Mouse (Mus musculus): ENCODE results near the gene Igf1r. TPM values are rescaled to one million over a fixed set of nuclear protein-coding genes. Genes with fewer than 3 reads are reported as not detected.

The Igf1r gene
- polyA plus RNA-seq, 1 experiment from 2014 or later: 16.3 TPM

- ATAC-seq: no peak
These were observed 33.6 kb downstream of the Igf1r start for GRCm38 (mm10) chr7:67986277-67986676.

GRCm38 (mm10) chr7:67986816-67987215 is 34.2 kb downstream of the Igf1r start:
- Histone ChIP-seq H3K27me3 (replicated peaks; ENCODE audit: control insufficient read depth, insufficient read depth, low read length) (no peaks in the 10 kb centered on the region), H3K36me3 (ENCODE audit: control insufficient read depth, insufficient read depth, low read length) (no peaks in the 10 kb centered on the region), H3K27ac (ENCODE audit: low read depth, low read length) (no peak overlapping the region), H3K9me3 (replicated peaks; ENCODE audit: control insufficient read depth, low read length) (no peaks in the 10 kb centered on the region), H3K4me2 (ENCODE audit: low read length) (no peak overlapping the region), H3K4me3 (ENCODE audit: low read depth, low read length) (no peak overlapping the region), H3K4me1 (ENCODE audit: control insufficient read depth, insufficient read depth, low read length) (no peaks in the 10 kb centered on the region), H3K9ac (ENCODE audit: low read length) (no peak overlapping the region)
- 88% methylated on average over 11 of the region's 11 CpGs for whole genome bisulfite sequencing
- no peak for ATAC-seq
- DNase-seq (ENCODE audit: low spot score): no peak

More at GRCm38 (mm10) chr7:67986277-67986676, 33.6 kb downstream of the Igf1r start:
- H3K4me2 ChIP-seq (ENCODE audit: low read length): no peak overlapping the region
- no peak overlapping the region for H3K4me3 ChIP-seq (ENCODE audit: low read depth, low read length)
- H3K36me3 ChIP-seq (ENCODE audit: control insufficient read depth, insufficient read depth, low read length): no peaks in the 10 kb centered on the region
- 70% methylated on average over 10 of the region's 10 CpGs for WGBS
- no peak overlapping the region for H3K27ac ChIP-seq (ENCODE audit: low read depth, low read length)
- DNase-seq (ENCODE audit: low spot score): no peak
- no peaks in the 10 kb centered on the region for H3K4me1 ChIP-seq (ENCODE audit: control insufficient read depth, insufficient read depth, low read length)
- H3K9ac ChIP-seq (ENCODE audit: low read length): no peak overlapping the region
- no peaks in the 10 kb centered on the region for H3K27me3 ChIP-seq (replicated peaks; ENCODE audit: control insufficient read depth, insufficient read depth, low read length)
- H3K9me3 ChIP-seq (replicated peaks; ENCODE audit: control insufficient read depth, low read length): no peaks in the 10 kb centered on the region

- DNase-seq (ENCODE audit: low spot score) (no peak), ATAC-seq (no peak)
- Histone ChIP-seq H3K9me3 (replicated peaks; ENCODE audit: control insufficient read depth, low read length) (no peaks in the 10 kb centered on the region), H3K27ac (ENCODE audit: low read depth, low read length) (no peak overlapping the region), H3K27me3 (replicated peaks; ENCODE audit: control insufficient read depth, insufficient read depth, low read length) (no peaks in the 10 kb centered on the region), H3K9ac (ENCODE audit: low read length) (no peak overlapping the region), H3K4me3 (ENCODE audit: low read depth, low read length) (no peak overlapping the region), H3K4me2 (ENCODE audit: low read length) (no peak overlapping the region), H3K4me1 (ENCODE audit: control insufficient read depth, insufficient read depth, low read length) (no peaks in the 10 kb centered on the region), H3K36me3 (ENCODE audit: control insufficient read depth, insufficient read depth, low read length) (no peaks in the 10 kb centered on the region)
- WGBS: 64% methylated on average over 2 of the region's 2 CpGs
These were observed 36.7 kb downstream of the Igf1r start for GRCm38 (mm10) chr7:67989376-67989775.

- H3K4me1 ChIP-seq (ENCODE audit: control insufficient read depth, insufficient read depth, low read length): peaks cover 5% of the 10 kb centered on the region; the same call in 1 of the 2 replicates
- H3K36me3 ChIP-seq (ENCODE audit: control insufficient read depth, insufficient read depth, low read length): no peaks in the 10 kb centered on the region
- no peak overlapping the region for H3K27ac ChIP-seq (ENCODE audit: low read depth, low read length)
- ATAC-seq (no peak), DNase-seq (ENCODE audit: low spot score) (no peak)
- WGBS: 88% methylated on average over 4 of the region's 4 CpGs
- H3K4me3 ChIP-seq (ENCODE audit: low read depth, low read length): no peak overlapping the region
- H3K27me3 ChIP-seq (replicated peaks; ENCODE audit: control insufficient read depth, insufficient read depth, low read length): no peaks in the 10 kb centered on the region
- H3K9ac ChIP-seq (ENCODE audit: low read length): no peak overlapping the region
- no peaks in the 10 kb centered on the region for H3K9me3 ChIP-seq (replicated peaks; ENCODE audit: control insufficient read depth, low read length)
- no peak overlapping the region for H3K4me2 ChIP-seq (ENCODE audit: low read length)
These were observed 41.0 kb downstream of the Igf1r start for GRCm38 (mm10) chr7:67993614-67994013.

- Histone ChIP-seq H3K9me3 (replicated peaks; ENCODE audit: control insufficient read depth, low read length) (no peaks in the 10 kb centered on the region), H3K36me3 (ENCODE audit: control insufficient read depth, insufficient read depth, low read length) (no peaks in the 10 kb centered on the region), H3K9ac (ENCODE audit: low read length) (no peak overlapping the region), H3K27ac (ENCODE audit: low read depth, low read length) (no peak overlapping the region), H3K4me2 (ENCODE audit: low read length) (no peak overlapping the region), H3K4me3 (ENCODE audit: low read depth, low read length) (no peak overlapping the region), H3K27me3 (replicated peaks; ENCODE audit: control insufficient read depth, insufficient read depth, low read length) (no peaks in the 10 kb centered on the region), H3K4me1 (ENCODE audit: control insufficient read depth, insufficient read depth, low read length) (peaks cover 5% of the 10 kb centered on the region; the same call in 1 of the 2 replicates)
- WGBS: 86% methylated on average over 7 of the region's 7 CpGs
- no peak for ATAC-seq
- no peak for DNase-seq (ENCODE audit: low spot score)
These were observed 41.8 kb downstream of the Igf1r start for GRCm38 (mm10) chr7:67994346-67994858.

- H3K4me3 ChIP-seq (ENCODE audit: low read depth, low read length): no peak overlapping the region
These were observed 42.6 kb downstream of the Igf1r start for GRCm38 (mm10) chr7:67995276-67995675.

GRCm38 (mm10) chr7:67996202-67996960 is 43.8 kb downstream of the Igf1r start:
- no peak overlapping the region for H3K4me2 ChIP-seq (ENCODE audit: low read length)
- no peaks in the 10 kb centered on the region for H3K27me3 ChIP-seq (replicated peaks; ENCODE audit: control insufficient read depth, insufficient read depth, low read length)
- no peak for ATAC-seq
- H3K9ac ChIP-seq (ENCODE audit: low read length): no peak overlapping the region
- no peaks in the 10 kb centered on the region for H3K9me3 ChIP-seq (replicated peaks; ENCODE audit: control insufficient read depth, low read length)
- H3K4me1 ChIP-seq (ENCODE audit: control insufficient read depth, insufficient read depth, low read length): peaks cover 5% of the 10 kb centered on the region; the same call in 1 of the 2 replicates
- DNase-seq (ENCODE audit: low spot score): no peak
- H3K36me3 ChIP-seq (ENCODE audit: control insufficient read depth, insufficient read depth, low read length): no peaks in the 10 kb centered on the region
- no peak overlapping the region for H3K4me3 ChIP-seq (ENCODE audit: low read depth, low read length)
- no peak overlapping the region for H3K27ac ChIP-seq (ENCODE audit: low read depth, low read length)
- WGBS: 60% methylated on average over 12 of the region's 12 CpGs

More at GRCm38 (mm10) chr7:67995276-67995675, 42.6 kb downstream of the Igf1r start:
- no peaks in the 10 kb centered on the region for H3K36me3 ChIP-seq (ENCODE audit: control insufficient read depth, insufficient read depth, low read length)
- no peak overlapping the region for H3K27ac ChIP-seq (ENCODE audit: low read depth, low read length)
- no peaks in the 10 kb centered on the region for H3K9me3 ChIP-seq (replicated peaks; ENCODE audit: control insufficient read depth, low read length)
- no peaks in the 10 kb centered on the region for H3K27me3 ChIP-seq (replicated peaks; ENCODE audit: control insufficient read depth, insufficient read depth, low read length)
- H3K4me1 ChIP-seq (ENCODE audit: control insufficient read depth, insufficient read depth, low read length): peaks cover 5% of the 10 kb centered on the region; the same call in 1 of the 2 replicates
- no peak for DNase-seq (ENCODE audit: low spot score)
- ATAC-seq: no peak
- 67% methylated on average over 8 of the region's 8 CpGs for WGBS
- H3K4me2 ChIP-seq (ENCODE audit: low read length): no peak overlapping the region
- H3K9ac ChIP-seq (ENCODE audit: low read length): no peak overlapping the region

- DNase-seq (ENCODE audit: low spot score): no peak
- Histone ChIP-seq H3K4me2 (ENCODE audit: low read length) (no peak overlapping the region), H3K4me1 (ENCODE audit: control insufficient read depth, insufficient read depth, low read length) (no peaks in the 10 kb centered on the region), H3K4me3 (ENCODE audit: low read depth, low read length) (no peak overlapping the region), H3K9me3 (replicated peaks; ENCODE audit: control insufficient read depth, low read length) (no peaks in the 10 kb centered on the region), H3K36me3 (ENCODE audit: control insufficient read depth, insufficient read depth, low read length) (peaks cover 17% of the 10 kb centered on the region), H3K9ac (ENCODE audit: low read length) (no peak overlapping the region), H3K27ac (ENCODE audit: low read depth, low read length) (no peak overlapping the region), H3K27me3 (replicated peaks; ENCODE audit: control insufficient read depth, insufficient read depth, low read length) (no peaks in the 10 kb centered on the region)
- WGBS: 88% methylated on average over 5 of the region's 5 CpGs
- ATAC-seq: no peak
These were observed 48.6 kb downstream of the Igf1r start for GRCm38 (mm10) chr7:68001269-68001668.

GRCm38 (mm10) chr7:68006074-68006473 is 53.4 kb downstream of the Igf1r start:
- Histone ChIP-seq H3K4me2 (ENCODE audit: low read length) (no peak overlapping the region), H3K27ac (ENCODE audit: low read depth, low read length) (no peak overlapping the region), H3K9ac (ENCODE audit: low read length) (no peak overlapping the region), H3K27me3 (replicated peaks; ENCODE audit: control insufficient read depth, insufficient read depth, low read length) (no peaks in the 10 kb centered on the region), H3K4me1 (ENCODE audit: control insufficient read depth, insufficient read depth, low read length) (no peaks in the 10 kb centered on the region), H3K4me3 (ENCODE audit: low read depth, low read length) (no peak overlapping the region), H3K36me3 (ENCODE audit: control insufficient read depth, insufficient read depth, low read length) (peaks cover 32% of the 10 kb centered on the region), H3K9me3 (replicated peaks; ENCODE audit: control insufficient read depth, low read length) (no peaks in the 10 kb centered on the region)
- ATAC-seq (no peak), DNase-seq (ENCODE audit: low spot score) (no peak)
- 91% methylated on average over 7 of the region's 7 CpGs for WGBS

All from forebrain, embryonic 14.5 days (tissue).